ENCODE assay signal across 8 mouse cellular contexts in genomic region chr19:46530449-46530990, GRCm38 (mm10). TPM values are rescaled to one million over a fixed set of nuclear protein-coding genes. Genes with fewer than 3 reads are reported as not detected.
DNase-seq lines count a peak whose midpoint lies in the region; ATAC-seq lines count a peak whose summit lies in the region.

No protein-coding gene starts in this region.

- H3K9ac ChIP-seq in forebrain, embryonic 15.5 days (replicated peaks) = peak overlapping the region; percentile 42
- no peak overlapping the region for H3K9ac ChIP-seq in stomach, embryonic 15.5 days

- DNase-seq in lung, postnatal 10 days = peak; percentile 39
- no peak for DNase-seq in lung, postnatal 14 days
- peak; percentile 26 to 64 for DNase-seq in kidney, postnatal 25 days
- no peak for DNase-seq in testis, postnatal 14 days (ENCODE audit: low spot score)
- DNase-seq in gastrocnemius, postnatal 14 days = no peak

- no peak overlapping the region for H3K4me3 ChIP-seq in forebrain, embryonic 15.5 days
- H3K4me3 ChIP-seq in stomach, embryonic 15.5 days (replicated peaks) = no peak overlapping the region

- peak overlapping the region; percentile 88 for H3K27ac ChIP-seq in forebrain, embryonic 15.5 days (replicated peaks)
- H3K27ac ChIP-seq in stomach, embryonic 15.5 days = peak overlapping the region; percentile 79

- H3K27me3 ChIP-seq in forebrain, embryonic 15.5 days = no peaks in the 10 kb centered on the region
- no peaks in the 10 kb centered on the region for H3K27me3 ChIP-seq in stomach, embryonic 15.5 days (replicated peaks)

- WGBS in forebrain, embryonic 15.5 days = 13% methylated on average over 8 of the region's 8 CpGs
- 21% methylated on average over 8 of the region's 8 CpGs for WGBS in stomach, embryonic 15.5 days

- H3K4me1 ChIP-seq in forebrain, embryonic 15.5 days = peaks cover 80% of the 10 kb centered on the region
- peaks cover 55% of the 10 kb centered on the region for H3K4me1 ChIP-seq in stomach, embryonic 15.5 days

- H3K36me3 ChIP-seq in forebrain, embryonic 15.5 days = no peaks in the 10 kb centered on the region
- H3K36me3 ChIP-seq in stomach, embryonic 15.5 days = no peaks in the 10 kb centered on the region

- no peaks in the 10 kb centered on the region for H3K9me3 ChIP-seq in forebrain, embryonic 15.5 days
- H3K9me3 ChIP-seq in stomach, embryonic 15.5 days = no peaks in the 10 kb centered on the region

- H3K4me2 ChIP-seq in forebrain, embryonic 15.5 days (replicated peaks) = no peak overlapping the region
- peak overlapping the region; percentile 36 for H3K4me2 ChIP-seq in stomach, embryonic 15.5 days

- intact Hi-C loops in gastrocnemius, postnatal 14 days (cut with DNase I; ENCODE audit: low total_unique reads) = no loop called here

- ATAC-seq in forebrain, embryonic 15.5 days (replicated peaks) = no peak
- ATAC-seq in stomach, embryonic 15.5 days (ENCODE audit: insufficient read depth, low FRiP score, low read depth) = no peak
- ATAC-seq in megakaryocyte progenitor cell, adult 5-6 weeks (replicated peaks; ENCODE audit: poor library complexity) = no peak

RNA-seq across cellular contexts. Expression of gene Trim8, which starts 29.0 kb away (rescaled TPM):
- 28.0 and 29.4 TPM in 2 replicates for polyA plus RNA-seq in forebrain, embryonic 15.5 days (2015; fragmentation: Nextera tagmentation; extraction: Ambion mirVana)
- 20.4 and 20.9 TPM in 2 replicates for polyA plus RNA-seq in stomach, embryonic 15.5 days (2015; fragmentation: Nextera tagmentation; extraction: Ambion mirVana)
- 9.7 and 18.0 TPM in 2 replicates for total RNA-seq in megakaryocyte progenitor cell, adult 5-6 weeks (2015)
- 12.8 and 12.9 TPM in 2 replicates for total RNA-seq in megakaryocyte progenitor cell, adult 5-6 weeks (2017)
- total RNA-seq in gastrocnemius, postnatal 14 days (2021) = 10 to 100 TPM; 20.1 to 23.1 TPM

RNA-seq across cellular contexts. Expression of gene Arl3, which starts 42.5 kb away (rescaled TPM):
- polyA plus RNA-seq in forebrain, embryonic 15.5 days (2015; fragmentation: Nextera tagmentation; extraction: Ambion mirVana) = 238 and 241 TPM in 2 replicates
- polyA plus RNA-seq in stomach, embryonic 15.5 days (2015; fragmentation: Nextera tagmentation; extraction: Ambion mirVana) = 98.2 and 103 TPM in 2 replicates
- total RNA-seq in megakaryocyte progenitor cell, adult 5-6 weeks (2015) = 12.5 and 15.6 TPM in 2 replicates
- total RNA-seq in megakaryocyte progenitor cell, adult 5-6 weeks (2017) = 10.2 and 13.4 TPM in 2 replicates
- total RNA-seq in gastrocnemius, postnatal 14 days (2021) = 10 to 100 TPM; 47.1 to 56.5 TPM

RNA-seq across cellular contexts. Expression of gene Sfxn2, which starts 42.6 kb away (rescaled TPM):
- 12.6 and 13.7 TPM in 2 replicates for polyA plus RNA-seq in forebrain, embryonic 15.5 days (2015; fragmentation: Nextera tagmentation; extraction: Ambion mirVana)
- polyA plus RNA-seq in stomach, embryonic 15.5 days (2015; fragmentation: Nextera tagmentation; extraction: Ambion mirVana) = 21.9 and 23.8 TPM in 2 replicates
- total RNA-seq in megakaryocyte progenitor cell, adult 5-6 weeks (2015) = 7.8 and 9.2 TPM in 2 replicates
- 8.9 and 9.7 TPM in 2 replicates for total RNA-seq in megakaryocyte progenitor cell, adult 5-6 weeks (2017)
- 1 to 10 TPM; 2.8 to 3.4 TPM for total RNA-seq in gastrocnemius, postnatal 14 days (2021)

Comparison
In these comparisons a context has a peak if more than half of its experiments do, and no peak if none do; other contexts are left out.
1. DNase-seq: peak in lung, postnatal 10 days (single experiment) and kidney, postnatal 25 days (2 of 2); none in lung, postnatal 14 days (single experiment), testis, postnatal 14 days (single experiment) and gastrocnemius, postnatal 14 days (single experiment).